Mouse (Mus musculus): ENCODE measurements at regions not wholly inside any gene's neighbourhood (a gene's known extent, or its start where the extent isn't known, plus 50 kb on each side); places are given as distances from the start of the nearest gene placed in this dataset.

- no peak for DNase-seq
- intact Hi-C loops (cut with DNase I), result no loop called here
These were observed 703.5 kb upstream of the Tmem132c start for GRCm38 (mm10) chr5:126538072-126538471.

- intact Hi-C loops (cut with DNase I), result no loop called here
- no peak for DNase-seq
These were observed 697.2 kb upstream of the Tmem132c start for GRCm38 (mm10) chr5:126544261-126544976.

- intact Hi-C loops (cut with DNase I), result no loop called here
- no peak for DNase-seq
These were observed 693.8 kb upstream of the Tmem132c start for GRCm38 (mm10) chr5:126547841-126548240.

- intact Hi-C loops (cut with DNase I), result no loop called here
- no peak for DNase-seq
These were observed 689.9 kb upstream of the Tmem132c start for GRCm38 (mm10) chr5:126551676-126552075.

- intact Hi-C loops (cut with DNase I), result no loop called here
These were observed 682.6 kb upstream of the Tmem132c start for GRCm38 (mm10) chr5:126559011-126559410.

GRCm38 (mm10) chr5:126565817-126566216, 675.8 kb upstream of the Tmem132c start:
- no peak for DNase-seq
- intact Hi-C loops (cut with DNase I), result no loop called here

More at GRCm38 (mm10) chr5:126559011-126559410, 682.6 kb upstream of the Tmem132c start:
- no peak for DNase-seq

GRCm38 (mm10) chr5:126566226-126566625, 675.4 kb upstream of the Tmem132c start:
- intact Hi-C loops (cut with DNase I), result no loop called here
- no peak for DNase-seq

GRCm38 (mm10) chr5:126573766-126574165, 667.8 kb upstream of the Tmem132c start:
- no peak for DNase-seq
- intact Hi-C loops (cut with DNase I), result no loop called here

- DNase-seq, result no peak
- intact Hi-C loops (cut with DNase I), result no loop called here
These were observed 643.8 kb upstream of the Tmem132c start for GRCm38 (mm10) chr5:126597786-126598330.

GRCm38 (mm10) chr5:126599561-126599960, 642.0 kb upstream of the Tmem132c start:
- intact Hi-C loops (cut with DNase I), result no loop called here
- no peak for DNase-seq

- intact Hi-C loops (cut with DNase I), result no loop called here
These were observed 634.9 kb upstream of the Tmem132c start for GRCm38 (mm10) chr5:126606756-126607155.

GRCm38 (mm10) chr5:126612571-126612970, 629.0 kb upstream of the Tmem132c start:
- intact Hi-C loops (cut with DNase I), result no loop called here
- DNase-seq, result no peak

More at GRCm38 (mm10) chr5:126606756-126607155, 634.9 kb upstream of the Tmem132c start:
- DNase-seq, result no peak

- no peak for DNase-seq
- intact Hi-C loops (cut with DNase I), result no loop called here
These were observed 619.1 kb upstream of the Tmem132c start for GRCm38 (mm10) chr5:126622551-126622950.

- intact Hi-C loops (cut with DNase I), result no loop called here
- DNase-seq, result peak; percentile 3 to 34
These were observed 618.4 kb upstream of the Tmem132c start for GRCm38 (mm10) chr5:126623205-126623604.

GRCm38 (mm10) chr5:126629826-126630225, 611.8 kb upstream of the Tmem132c start:
- intact Hi-C loops (cut with DNase I), result no loop called here
- DNase-seq, result no peak

- DNase-seq, result no peak
- intact Hi-C loops (cut with DNase I), result no loop called here
These were observed 591.2 kb upstream of the Tmem132c start for GRCm38 (mm10) chr5:126650415-126650814.

- no peak for DNase-seq
- intact Hi-C loops (cut with DNase I), result no loop called here
These were observed 590.2 kb upstream of the Tmem132c start for GRCm38 (mm10) chr5:126651367-126651766.

- intact Hi-C loops (cut with DNase I), result no loop called here
- DNase-seq, result no peak
These were observed 579.0 kb upstream of the Tmem132c start for GRCm38 (mm10) chr5:126662648-126663047.

- no peak for DNase-seq
- intact Hi-C loops (cut with DNase I), result no loop called here
These were observed 570.5 kb upstream of the Tmem132c start for GRCm38 (mm10) chr5:126671156-126671555.

GRCm38 (mm10) chr5:126680262-126680661, 561.3 kb upstream of the Tmem132c start:
- no peak for DNase-seq
- intact Hi-C loops (cut with DNase I), result no loop called here

- intact Hi-C loops (cut with DNase I), result no loop called here
- DNase-seq, result no peak
These were observed 542.3 kb upstream of the Tmem132c start for GRCm38 (mm10) chr5:126699314-126699713.

GRCm38 (mm10) chr5:126703516-126704282, 537.9 kb upstream of the Tmem132c start:
- DNase-seq, result no peak
- intact Hi-C loops (cut with DNase I), result no loop called here

All from heart, postnatal 36 days (tissue).